Mouse (Mus musculus) CH12.LX (cell line): ENCODE results near the gene Spast. TPM values are rescaled to one million over a fixed set of nuclear protein-coding genes. Genes with fewer than 3 reads are reported as not detected.

ENCODE experiments used
- DNase-seq: peaks from one replicate; pipeline ENCODE4 v3.0.0-alpha.2; 2013; ENCODE audit errors: extremely low read depth
- H3K27ac ChIP-seq: 2 replicates; pipeline ENCODE4 v1.5.1; 2012; ENCODE audit warnings: low read depth, mild to moderate bottlenecking, control low read depth, moderate library complexity; ENCODE audit not compliant: insufficient read depth
- H3K27me3 ChIP-seq: replicated peaks from 2 replicates; pipeline ENCODE3; 2012; ENCODE audit warnings: inconsistent platforms
- H3K36me3 ChIP-seq, 2 experiments: replicated peaks in 1 of 2; 2 replicates each; pipeline versions ENCODE3 to v1.6.1; 2012; ENCODE audit warnings: inconsistent platforms in 1 of 2, low read length in 1 of 2, mild to moderate bottlenecking in 1 of 2, mixed read lengths in 1 of 2, moderate library complexity in 1 of 2; ENCODE audit not compliant: control insufficient read depth in 1 of 2, insufficient read depth in 1 of 2
- H3K4me1 ChIP-seq, 2 experiments: 2 replicates each; pipeline ENCODE4 v1.6.1; 2012; ENCODE audit warnings: inconsistent platforms in 1 of 2, moderate library complexity in 1 of 2; ENCODE audit not compliant: insufficient read depth in 2 of 2, control insufficient read depth in 1 of 2
- H3K4me2 ChIP-seq: 2 replicates; pipeline ENCODE4 v1.6.1; 2012; ENCODE audit warnings: low read depth, mild to moderate bottlenecking, control low read depth; ENCODE audit not compliant: poor library complexity, insufficient read depth, severe bottlenecking
- H3K4me3 ChIP-seq, 3 experiments: fragments of 150-350 bp in 1 of 3; sonication (generic) in 1 of 3; replicated peaks in 1 of 3; 2 replicates each; pipeline versions ENCODE3 to v1.5.1; 2011 to 2012; ENCODE audit warnings: low read depth in 2 of 3, low read length in 2 of 3, mild to moderate bottlenecking in 2 of 3, moderate library complexity in 2 of 3, control low read depth in 1 of 3, improper control_type of control experiment in 1 of 3, inconsistent platforms in 1 of 3, mixed read lengths in 1 of 3; ENCODE audit not compliant: poor library complexity in 1 of 3
- H3K79me2 ChIP-seq: replicated peaks from 2 replicates; pipeline ENCODE4 v1.6.1; 2012; ENCODE audit warnings: mild to moderate bottlenecking, moderate library complexity; ENCODE audit not compliant: control insufficient read depth, poor library complexity, insufficient read depth, severe bottlenecking; ENCODE audit errors: extremely low read depth
- H3K9ac ChIP-seq: 2 replicates; pipeline ENCODE4 v1.6.1; 2012; ENCODE audit warnings: low read depth, mild to moderate bottlenecking, control low read depth, moderate library complexity; ENCODE audit not compliant: insufficient read depth
- H3K9me3 ChIP-seq: replicated peaks from 2 replicates; pipeline ENCODE3; 2012; ENCODE audit warnings: low read length, inconsistent platforms, mixed read lengths
- BHLHE40 ChIP-seq: IDR thresholded peaks from 2 replicates; pipeline ENCODE4 v1.6.1; 2011; ENCODE audit warnings: mild to moderate bottlenecking, low read depth, low read length, improper control_type of control experiment
- CHD2 ChIP-seq: IDR thresholded peaks from 2 replicates; pipeline ENCODE4 v1.6.1; 2011; ENCODE audit warnings: low read length, improper control_type of control experiment
- CTCF ChIP-seq, 2 experiments: IDR thresholded peaks in 1 of 2; conservative IDR thresholded peaks in 1 of 2; 2 replicates each; pipeline ENCODE4 v1.5.1; 2011 to 2012; ENCODE audit warnings: low read depth in 2 of 2, low read length in 2 of 2, improper control_type of control experiment in 1 of 2, inconsistent platforms in 1 of 2, mild to moderate bottlenecking in 1 of 2, moderate library complexity in 1 of 2
- E2F4 ChIP-seq: IDR thresholded peaks from 2 replicates; pipeline ENCODE4 v1.6.1; 2011; ENCODE audit warnings: low read depth, low read length, improper control_type of control experiment; ENCODE audit not compliant: insufficient replicate concordance
- EP300 ChIP-seq: IDR thresholded peaks from 2 replicates; pipeline ENCODE4 v1.6.1; 2011; ENCODE audit warnings: low read length, improper control_type of control experiment
- ETS1 ChIP-seq: conservative IDR thresholded peaks from 2 replicates; pipeline ENCODE4 v1.6.1; 2012; ENCODE audit warnings: low read depth, mild to moderate bottlenecking, inconsistent platforms, low read length, improper control_type of control experiment, moderate library complexity
- HCFC1 ChIP-seq: IDR thresholded peaks from 2 replicates; pipeline ENCODE4 v1.6.1; 2012; ENCODE audit warnings: low read depth, mild to moderate bottlenecking, inconsistent platforms, low read length, improper control_type of control experiment
- JUN ChIP-seq: IDR thresholded peaks from 2 replicates; pipeline ENCODE4 v1.6.1; 2011; ENCODE audit warnings: low read depth, mild to moderate bottlenecking, low read length, improper control_type of control experiment, moderate library complexity; ENCODE audit not compliant: insufficient read depth
- JUND ChIP-seq: conservative IDR thresholded peaks from 2 replicates; pipeline ENCODE4 v1.6.1; 2011; ENCODE audit warnings: low read depth, low read length, improper control_type of control experiment
- KAT2A ChIP-seq: IDR thresholded peaks from 2 replicates; pipeline ENCODE4 v1.6.1; 2012; ENCODE audit warnings: low read length, improper control_type of control experiment, inconsistent platforms; ENCODE audit not compliant: insufficient replicate concordance
- MAFK ChIP-seq: IDR thresholded peaks from 2 replicates; pipeline ENCODE4 v1.6.1; 2011; ENCODE audit warnings: low read length, improper control_type of control experiment; ENCODE audit not compliant: insufficient replicate concordance
- MAX ChIP-seq: IDR thresholded peaks from 2 replicates; pipeline ENCODE4 v1.6.1; 2011; ENCODE audit warnings: low read length, improper control_type of control experiment
- MAZ ChIP-seq: IDR thresholded peaks from 2 replicates; pipeline ENCODE4 v1.6.1; 2012; ENCODE audit warnings: low read depth, mild to moderate bottlenecking, inconsistent platforms, low read length, improper control_type of control experiment, moderate library complexity
- MEF2A ChIP-seq: IDR thresholded peaks from 2 replicates; pipeline ENCODE4 v1.6.1; 2014; ENCODE audit warnings: low read depth, mild to moderate bottlenecking, inconsistent platforms, low read length, improper control_type of control experiment, borderline replicate concordance
- MXI1 ChIP-seq: IDR thresholded peaks from 2 replicates; pipeline ENCODE4 v1.6.1; 2011; ENCODE audit warnings: mild to moderate bottlenecking, low read depth, low read length, improper control_type of control experiment
- MYC ChIP-seq: IDR thresholded peaks from 2 replicates; pipeline ENCODE4 v1.6.1; 2011; ENCODE audit warnings: low read depth, mild to moderate bottlenecking, improper control_type of control experiment, low read length
- NELFE ChIP-seq: IDR thresholded peaks from 2 replicates; pipeline ENCODE4 v1.6.1; 2011; ENCODE audit warnings: low read depth, low read length, improper control_type of control experiment
- NRF1 ChIP-seq: IDR thresholded peaks from 2 replicates; pipeline ENCODE4 v1.6.1; 2014; ENCODE audit warnings: low read depth, mild to moderate bottlenecking, inconsistent platforms, low read length, improper control_type of control experiment, moderate library complexity
- PAX5 ChIP-seq: IDR thresholded peaks from 2 replicates; pipeline ENCODE4 v1.6.1; 2012; ENCODE audit warnings: low read length, inconsistent platforms, mixed read lengths
- POLR2A ChIP-seq: IDR thresholded peaks from 2 replicates; pipeline ENCODE4 v1.6.1; 2011; ENCODE audit warnings: low read depth, mild to moderate bottlenecking, improper control_type of control experiment, low read length
- POLR2AphosphoS2 ChIP-seq: IDR thresholded peaks from 2 replicates; pipeline ENCODE4 v1.6.1; 2011; ENCODE audit warnings: low read depth, low read length, improper control_type of control experiment
- SIN3A ChIP-seq: IDR thresholded peaks from 2 replicates; pipeline ENCODE4 v1.6.1; 2012; ENCODE audit warnings: low read length, improper control_type of control experiment, inconsistent platforms
- TBP ChIP-seq: conservative IDR thresholded peaks from 2 replicates; pipeline ENCODE4 v1.6.1; 2011; ENCODE audit warnings: low read depth, low read length, improper control_type of control experiment
- TCF12 ChIP-seq: IDR thresholded peaks from 2 replicates; pipeline ENCODE4 v1.6.1; 2014; ENCODE audit warnings: low read depth, mild to moderate bottlenecking, inconsistent platforms, low read length, improper control_type of control experiment
- UBTF ChIP-seq: IDR thresholded peaks from 2 replicates; pipeline ENCODE4 v1.6.1; 2012; ENCODE audit warnings: low read depth, mild to moderate bottlenecking, inconsistent platforms, low read length, improper control_type of control experiment, moderate library complexity
- USF1 ChIP-seq: IDR thresholded peaks from 2 replicates; pipeline ENCODE4 v1.6.1; 2014; ENCODE audit warnings: low read depth, mild to moderate bottlenecking, inconsistent platforms, low read length, improper control_type of control experiment
- ZMIZ1 ChIP-seq: IDR thresholded peaks from 2 replicates; pipeline ENCODE4 v1.6.1; 2012; ENCODE audit warnings: low read depth, mild to moderate bottlenecking, inconsistent platforms, low read length, improper control_type of control experiment
- ZNF384 ChIP-seq: IDR thresholded peaks from 2 replicates; pipeline ENCODE4 v1.6.1; 2012; ENCODE audit warnings: low read depth, low read length, improper control_type of control experiment, inconsistent platforms
- dilution Hi-C: fragments of 300-500 bp; cut with MboI; formaldehyde crosslinking; loops from 2 replicates; pipeline ENCODE4 v1.14.3; 2020; ENCODE audit warnings: low sequenced_read_pairs; ENCODE audit not compliant: extremely low pct_unique_long_range_greater_than_20kb, extremely low pct_ligation_motif_present
- in situ Hi-C: fragments of 300-500 bp; cut with MboI; formaldehyde crosslinking; loops from 3 replicates; pipeline ENCODE4 v1.14.3; 2019; ENCODE audit warnings: low sequenced_read_pairs, low pct_ligation_motif_present, low pct_unique_long_range_greater_than_20kb, mixed read lengths
- polyA plus RNA-seq: library from polyadenylated mRNA; unstranded; fragments of >175 nt; gene quantifications from 2 replicates; pipeline ENCODE4 v1.2.1, GENCODE M21; 2012; ENCODE audit warnings: low read depth; ENCODE audit not compliant: insufficient read length
- total RNA-seq, 2 experiments: library from RNA; depleted of rRNA; stranded (reverse); fragments of 300-350 nt in 1 of 2; fragments of >200 nt in 1 of 2; gene quantifications; 2 replicates each; pipeline ENCODE4 v1.2.3; 2012 to 2014

The Spast gene
- total and polyA plus RNA-seq, 3 experiments: 15.0 to 26.8 (median 21.7) TPM

GRCm38 (mm10) chr17:74294426-74295025, 44.3 kb upstream of the Spast start:
- Histone ChIP-seq H3K9me3 (no peaks in the 10 kb centered on the region), H3K4me1 (peaks cover 3 to 34% of the 10 kb centered on the region in 2 experiments; a peak in 3 of 4 replicates), H3K4me3 (peak overlapping the region; percentile 81 to 90 (median 87)), H3K36me3 (peaks cover 2 to 22% of the 10 kb centered on the region in 2 experiments), H3K27me3 (no peaks in the 10 kb centered on the region), H3K4me2 (peak overlapping the region; percentile 95; the same call in 1 of the 2 replicates), H3K9ac (peak overlapping the region; percentile 98), H3K79me2 (peaks cover 44% of the 10 kb centered on the region), H3K27ac (peak overlapping the region; percentile 56)
- in situ Hi-C loops (no loop called here), dilution Hi-C loops (no loop called here)
- peak; percentile 74 for DNase-seq
- no peak for TF ChIP-seq EP300
- peak; percentile 66 for TF ChIP-seq TCF12
- peak; percentile 60; the same call in 1 of the 2 replicates for TF ChIP-seq NELFE
- no peak for TF ChIP-seq MAX
- TF ChIP-seq MEF2A: no peak
- TF ChIP-seq MYC: no peak
- TF ChIP-seq E2F4: no peak
- TF ChIP-seq CHD2: no peak
- TF ChIP-seq MXI1: peak; percentile 41; the same call in 1 of the 2 replicates

- H3K27me3 ChIP-seq: no peaks in the 10 kb centered on the region
- dilution Hi-C loops (no loop called here), in situ Hi-C loops (no loop called here)
- H3K4me1 ChIP-seq: peaks cover 3 to 29% of the 10 kb centered on the region in 2 experiments; a peak in 3 of 4 replicates
- peak within 1 kb of the TSS; percentile 98 for H3K9ac ChIP-seq
- peak; percentile 72 for DNase-seq
- peak within 1 kb of the TSS; percentile 81 to 90 (median 87) for H3K4me3 ChIP-seq
- peak within 1 kb of the TSS; percentile 95 for H3K4me2 ChIP-seq
- H3K79me2 ChIP-seq: peaks cover 36% of the 10 kb centered on the region
- peaks cover 2 to 22% of the 10 kb centered on the region in 2 experiments for H3K36me3 ChIP-seq
- H3K27ac ChIP-seq: peak within 1 kb of the TSS; percentile 82
- H3K9me3 ChIP-seq: no peaks in the 10 kb centered on the region
- TF ChIP-seq NRF1: peak; percentile 84
- TF ChIP-seq EP300: no peak
- peak; percentile 66 for TF ChIP-seq TCF12
- TF ChIP-seq HCFC1: 0 out of 2 replicates have a peak, but pooled peaks have one; percentile 42
- no peak for TF ChIP-seq JUN
- TF ChIP-seq MXI1: peak; percentile 31
- peak; percentile 71 for TF ChIP-seq BHLHE40
- TF ChIP-seq KAT2A: no peak
- TF ChIP-seq SIN3A: no peak; the same call in none of the 2 replicates
- peak; percentile 37; the same call in 1 of the 2 replicates for TF ChIP-seq CHD2
- 0 out of 2 replicates have a peak, but pooled peaks have one; percentile 57 for TF ChIP-seq UBTF
- TF ChIP-seq PAX5: no peak
- TF ChIP-seq POLR2AphosphoS2: no peak; the same call in 1 of the 2 replicates
- TF ChIP-seq TBP: no peak
- no peak for TF ChIP-seq CTCF (conservative IDR thresholded peaks at IDR 0.05 in 1 of 2, IDR thresholded peaks at IDR 0.05 in 1 of 2; ENCODE audit: low read depth in 2 of 2, low read length in 2 of 2)
- TF ChIP-seq USF1: no peak
- TF ChIP-seq ZMIZ1: peak; percentile 81
- TF ChIP-seq JUND: no peak
- no peak for TF ChIP-seq MAZ
- peak; percentile 68; the same call in 1 of the 2 replicates for TF ChIP-seq NELFE
- TF ChIP-seq ETS1: no peak
- TF ChIP-seq POLR2A: peak; percentile 78
- no peak for TF ChIP-seq ZNF384
- TF ChIP-seq MAFK: no peak
Observed at GRCm38 (mm10) chr17:74295026-74295970, 43.5 kb upstream of the Spast start, which contains the start of gene Memo1. Gene Memo1, minus strand, starts transcription at chr17:74295521.
